Mouse (Mus musculus) stomach, embryonic 16.5 days (tissue): ENCODE results near the gene Ppm1g. TPM values are rescaled to one million over a fixed set of nuclear protein-coding genes. Genes with fewer than 3 reads are reported as not detected.

ENCODE experiments used
- ATAC-seq: fragments of 200-750 bp; cut with Nextera tagmentation; 2 replicates; pipeline ENCODE4 v1.8.0; 2017; ENCODE audit warnings: moderate number of reproducible peaks, moderate TSS enrichment; ENCODE audit not compliant: insufficient read depth, low FRiP score
- H3K27ac ChIP-seq: fragments of 300-500 bp; sonication (generic); 2 replicates; pipeline ENCODE4 v1.5.1; 2014; ENCODE audit warnings: low read length
- H3K27me3 ChIP-seq: fragments of 300-500 bp; sonication (generic); 2 replicates; pipeline ENCODE4 v1.6.1; 2014; ENCODE audit warnings: low read length, control low read depth, mixed read lengths; ENCODE audit not compliant: control insufficient read depth, insufficient read depth
- H3K36me3 ChIP-seq: fragments of 300-500 bp; sonication (generic); 2 replicates; pipeline ENCODE4 v1.6.1; 2014; ENCODE audit warnings: low read length; ENCODE audit not compliant: control insufficient read depth, insufficient read depth
- H3K4me1 ChIP-seq: fragments of 300-500 bp; sonication (generic); 2 replicates; pipeline ENCODE4 v1.6.1; 2014; ENCODE audit warnings: low read length, control low read depth, mixed read lengths; ENCODE audit not compliant: control insufficient read depth, insufficient read depth
- H3K4me2 ChIP-seq: fragments of 300-500 bp; sonication (generic); 2 replicates; pipeline ENCODE4 v1.6.1; 2014; ENCODE audit warnings: low read depth, low read length, mixed read lengths
- H3K4me3 ChIP-seq: fragments of 300-500 bp; sonication (generic); replicated peaks from 2 replicates; pipeline ENCODE4 v1.5.1; 2014; ENCODE audit warnings: mild to moderate bottlenecking, low read length
- H3K9ac ChIP-seq: fragments of 300-500 bp; sonication (generic); 2 replicates; pipeline ENCODE4 v1.6.1; 2014; ENCODE audit warnings: low read length
- H3K9me3 ChIP-seq: fragments of 300-500 bp; sonication (generic); replicated peaks from 2 replicates; pipeline ENCODE4 v1.6.1; 2016; ENCODE audit warnings: low read length, control low read depth; ENCODE audit not compliant: control insufficient read depth
- WGBS: fragments of 180-500 bp; shearing (Covaris S2); extraction: QIAGEN DNeasy Blood & Tissue Kit; methylation state at CpG from one replicate; pipeline ENCODE4 v1.1.7; 2014; 5-methylcytosine and 5-hydroxymethylcytosine counted together
- polyA plus RNA-seq: library from polyadenylated mRNA; unstranded; fragments of >200 nt; fragmentation: Nextera tagmentation; extraction: Ambion mirVana; gene quantifications from 2 replicates; pipeline ENCODE4 v1.2.1, GENCODE M21; 2015

Ppm1g gene
- polyA plus RNA-seq, 1 experiment from 2014 or later: 108 TPM

DNA sequence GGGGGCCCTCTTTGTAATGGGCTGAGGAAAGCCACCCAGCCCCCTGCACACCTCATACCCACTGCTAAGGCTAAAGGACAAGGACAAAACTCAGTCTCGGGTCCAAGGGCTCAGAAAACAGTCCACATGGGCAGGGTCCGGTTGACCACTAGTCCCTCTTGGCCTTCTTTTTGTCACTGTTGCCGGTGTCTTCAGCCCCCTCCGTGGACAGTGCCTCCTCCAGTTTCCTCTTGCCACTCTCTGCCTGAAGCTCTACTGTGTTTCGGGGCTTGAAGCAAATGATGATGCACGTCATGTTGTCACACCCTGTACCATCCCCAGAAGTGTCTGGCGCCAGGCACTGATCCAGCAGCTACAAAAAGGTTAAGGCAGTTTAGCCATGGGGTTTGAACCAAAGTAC is 17.6 kb downstream of the Ppm1g start:
- Histone ChIP-seq H3K36me3 (peaks cover 20% of the 10 kb centered on the region), H3K9ac (peak overlapping the region; percentile 81), H3K27me3 (no peaks in the 10 kb centered on the region), H3K27ac (peak overlapping the region; percentile 89), H3K4me1 (peaks cover 12% of the 10 kb centered on the region), H3K4me2 (peak overlapping the region; percentile 90), H3K9me3 (0 out of 2 replicates have a peak, but pooled peaks cover 5% of the 10 kb centered on the region), H3K4me3 (peak overlapping the region; percentile 80)
- 90% methylated on average over 7 of the region's 7 CpGs for WGBS
- ATAC-seq: no peak

DNA sequence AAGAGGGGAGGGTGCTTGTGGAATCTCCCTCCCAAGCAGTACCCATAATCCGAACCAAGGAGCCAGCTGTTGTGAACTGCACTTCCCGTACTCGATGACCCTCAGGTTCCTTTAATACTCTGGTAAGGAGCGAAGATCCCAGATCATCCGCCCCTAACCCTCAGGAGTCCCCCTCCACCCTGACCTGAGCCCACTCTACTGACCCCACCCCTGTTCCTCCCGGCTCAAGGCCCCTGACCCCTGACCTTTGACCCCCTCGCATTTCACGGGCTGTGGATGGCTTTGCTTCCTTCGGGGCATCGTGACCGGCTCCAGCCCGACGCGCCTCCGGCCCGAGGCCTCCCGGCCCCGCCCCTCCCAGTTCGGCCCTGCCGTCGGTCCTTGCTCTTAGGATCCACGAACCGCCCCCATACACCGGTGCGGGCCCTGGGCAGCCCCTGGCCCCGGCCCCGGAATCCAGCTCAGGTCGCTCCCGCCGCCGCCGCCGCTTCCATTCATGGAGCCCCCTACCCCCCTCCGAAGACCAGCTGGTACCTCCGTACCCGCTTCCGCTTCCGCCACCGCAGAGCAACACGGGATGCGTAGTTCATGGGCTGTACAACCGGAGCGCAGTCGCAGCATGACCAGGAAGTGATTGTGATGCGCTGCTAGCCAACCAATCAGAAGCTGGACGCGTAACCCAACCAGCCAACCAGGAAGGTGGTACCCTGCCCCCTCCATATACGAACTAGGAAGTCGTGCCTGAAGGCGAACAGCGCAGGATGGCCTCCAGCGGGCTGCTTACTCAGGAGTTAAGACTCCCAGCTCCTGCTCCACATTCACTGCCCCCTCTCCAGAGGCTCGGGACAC is 18.5 kb downstream of the Ppm1g start, which contains the start of gene Zfp513:
Gene Zfp513 (minus strand): TSS at position 562 of the 849 bp plus-strand sequence.
- ATAC-seq: peak; percentile 97
- under 1% methylated on average over 53 of the region's 53 CpGs for WGBS
- Histone ChIP-seq H3K4me3 (peak within 1 kb of the TSS; percentile 80), H3K4me1 (peaks cover 12% of the 10 kb centered on the region), H3K27ac (peak within 1 kb of the TSS; percentile 89), H3K27me3 (no peaks in the 10 kb centered on the region), H3K36me3 (peaks cover 25% of the 10 kb centered on the region), H3K9ac (peak within 1 kb of the TSS; percentile 90), H3K9me3 (0 out of 2 replicates have a peak, but pooled peaks cover 5% of the 10 kb centered on the region), H3K4me2 (peak within 1 kb of the TSS; percentile 90)

DNA sequence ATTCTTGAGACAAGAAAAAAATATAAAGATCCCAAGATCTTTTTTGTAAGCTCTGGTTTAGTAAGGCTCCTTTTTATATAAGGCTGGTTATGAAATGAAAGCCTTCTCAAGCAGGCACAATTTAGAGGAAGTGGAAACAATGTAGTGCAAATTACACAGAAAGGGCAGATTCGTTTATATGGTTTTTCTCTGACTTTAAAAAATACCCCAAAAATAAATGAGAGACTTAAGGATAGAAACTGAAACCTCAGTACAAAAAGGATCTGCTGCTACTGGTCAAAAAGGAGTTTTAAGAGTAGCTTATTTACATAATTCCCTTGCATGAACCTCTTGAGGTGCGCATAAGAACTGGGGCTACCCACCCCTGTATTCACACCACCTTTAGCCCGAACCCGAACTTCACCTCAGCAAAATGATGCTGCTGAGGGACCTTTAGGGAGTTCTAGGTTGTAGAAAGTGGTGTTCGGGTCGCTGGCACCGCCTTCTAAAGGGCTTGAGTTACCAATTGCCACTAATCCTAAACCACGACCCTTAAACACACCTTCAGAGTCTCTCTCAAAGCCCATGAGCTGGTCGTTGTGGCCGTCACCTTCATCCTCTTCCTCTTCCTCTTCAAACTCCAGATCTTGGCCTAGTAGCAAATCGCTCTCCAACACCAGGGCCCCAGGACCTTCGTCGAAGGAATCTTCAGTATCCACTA is 19.3 kb downstream of the Ppm1g start:
- Histone ChIP-seq H3K4me2 (peak overlapping the region; percentile 78), H3K27me3 (no peaks in the 10 kb centered on the region), H3K27ac (peak overlapping the region; percentile 83), H3K4me3 (peak overlapping the region; percentile 80), H3K9me3 (0 out of 2 replicates have a peak, but pooled peaks cover 5% of the 10 kb centered on the region), H3K36me3 (peaks cover 33% of the 10 kb centered on the region), H3K4me1 (peaks cover 12% of the 10 kb centered on the region), H3K9ac (peak overlapping the region; percentile 90)
- WGBS: 14% methylated on average over 13 of the region's 13 CpGs
- ATAC-seq: no peak

- Histone ChIP-seq H3K4me3 (no peak overlapping the region), H3K36me3 (peaks cover 39% of the 10 kb centered on the region), H3K9me3 (0 out of 2 replicates have a peak, but pooled peaks cover 5% of the 10 kb centered on the region), H3K9ac (no peak overlapping the region), H3K4me1 (peaks cover 12% of the 10 kb centered on the region), H3K27me3 (no peaks in the 10 kb centered on the region), H3K4me2 (0 out of 2 replicates have a peak overlapping the region, but pooled peaks have one; percentile 78), H3K27ac (no peak overlapping the region)
- no peak for ATAC-seq
- 88% methylated on average over 27 of the region's 27 CpGs for WGBS
Measured at GRCm38 (mm10) chr5:31200327-31200768, 20.1 kb downstream of the Ppm1g start.

DNA sequence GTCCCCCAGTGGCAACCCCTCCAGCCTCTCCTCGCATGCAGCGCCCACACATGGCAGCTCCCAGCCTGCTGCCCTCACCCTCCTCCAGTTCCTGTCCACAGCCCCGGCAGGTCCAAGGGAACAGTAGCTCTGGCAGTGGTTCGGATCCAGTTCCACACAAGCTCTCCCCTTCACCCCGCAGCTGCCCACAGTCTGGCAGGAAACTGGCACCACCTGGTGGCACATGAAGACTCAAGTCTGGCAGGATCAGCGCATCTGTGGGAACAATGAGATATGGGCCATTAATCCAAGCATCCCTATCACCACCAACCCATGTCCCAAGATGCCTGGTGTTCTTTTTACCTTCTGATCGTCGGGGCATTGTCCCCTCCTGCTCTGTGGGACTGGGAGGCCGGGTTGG is 20.6 kb downstream of the Ppm1g start:
- no peak overlapping the region for H3K27ac ChIP-seq
- H3K4me2 ChIP-seq: no peak overlapping the region
- no peak for ATAC-seq
- 78% methylated on average over 9 of the region's 9 CpGs for WGBS
- peaks cover 39% of the 10 kb centered on the region for H3K36me3 ChIP-seq
- 0 out of 2 replicates have a peak, but pooled peaks cover 5% of the 10 kb centered on the region for H3K9me3 ChIP-seq
- H3K27me3 ChIP-seq: no peaks in the 10 kb centered on the region
- H3K4me1 ChIP-seq: peaks cover 12% of the 10 kb centered on the region
- no peak overlapping the region for H3K4me3 ChIP-seq
- H3K9ac ChIP-seq: no peak overlapping the region

DNA sequence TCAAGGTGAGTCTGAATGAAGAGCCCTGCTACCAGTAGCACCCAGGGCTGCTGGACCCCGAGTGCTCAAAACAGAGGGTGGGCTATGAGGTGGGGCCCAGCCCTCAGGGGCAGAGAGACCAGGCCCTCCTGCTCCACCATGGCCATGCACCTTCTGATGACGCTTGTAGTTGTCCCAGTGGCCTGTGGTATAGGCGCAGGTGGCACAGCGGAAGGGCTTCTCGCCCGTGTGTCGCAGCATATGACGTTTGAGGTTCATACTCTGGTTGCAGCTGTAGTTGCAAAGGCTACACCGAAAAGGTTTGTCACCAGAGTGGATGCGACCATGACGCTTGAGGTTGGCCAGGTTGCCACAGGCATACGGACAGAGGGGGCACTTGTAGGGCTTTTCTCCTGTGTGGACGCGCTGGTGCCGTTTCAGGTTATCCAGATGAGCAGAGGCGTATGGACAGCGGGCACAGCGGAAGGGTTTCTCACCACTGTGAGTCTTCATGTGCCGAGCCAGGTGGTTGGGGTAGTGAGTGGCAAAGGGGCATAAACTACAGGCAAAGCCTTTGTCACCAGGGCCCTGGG is 21.1 kb downstream of the Ppm1g start:
- Histone ChIP-seq H3K4me2 (no peak overlapping the region), H3K9me3 (0 out of 2 replicates have a peak, but pooled peaks cover 5% of the 10 kb centered on the region), H3K36me3 (peaks cover 39% of the 10 kb centered on the region), H3K4me1 (peaks cover 16% of the 10 kb centered on the region), H3K4me3 (no peak overlapping the region), H3K27me3 (no peaks in the 10 kb centered on the region), H3K9ac (no peak overlapping the region), H3K27ac (no peak overlapping the region)
- WGBS: 89% methylated on average over 19 of the region's 19 CpGs
- no peak for ATAC-seq

DNA sequence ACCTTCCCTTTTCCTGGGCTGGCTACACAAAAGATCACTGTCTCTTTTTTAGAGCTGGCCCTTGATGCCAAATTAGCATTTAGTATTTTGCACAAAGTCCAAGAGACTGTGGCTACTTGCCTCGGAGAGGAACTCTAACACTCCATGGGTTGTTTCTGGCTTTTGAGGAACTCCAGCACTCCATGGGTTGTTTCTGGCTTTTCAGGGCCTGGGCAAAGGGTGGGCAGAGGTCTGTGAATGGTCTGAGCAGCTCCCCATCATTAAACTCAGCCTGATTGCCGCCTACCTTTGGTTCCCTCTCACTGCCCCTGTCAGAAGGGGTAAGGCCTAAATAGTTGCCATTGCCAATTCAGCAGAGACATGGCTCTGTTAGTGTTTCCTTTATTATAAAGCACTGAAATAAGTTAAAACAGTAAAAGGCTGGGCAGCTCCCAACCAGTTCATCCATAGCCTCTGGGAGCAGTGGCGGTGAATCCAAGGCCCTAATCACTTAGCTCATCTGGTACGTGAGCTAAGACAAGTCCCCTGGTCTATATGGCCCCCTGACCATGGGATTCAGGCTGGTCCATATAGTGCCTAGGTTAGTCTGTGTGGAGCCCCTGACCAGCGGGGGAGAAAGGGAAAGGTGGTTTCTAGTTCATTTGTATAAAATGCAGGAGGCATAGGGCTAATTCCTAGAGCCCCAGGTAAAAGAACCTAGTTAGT is 21.7 kb downstream of the Ppm1g start:
- Histone ChIP-seq H3K27ac (no peak overlapping the region), H3K9me3 (0 out of 2 replicates have a peak, but pooled peaks cover 5% of the 10 kb centered on the region), H3K27me3 (no peaks in the 10 kb centered on the region), H3K4me3 (no peak overlapping the region), H3K4me1 (peaks cover 22% of the 10 kb centered on the region), H3K4me2 (no peak overlapping the region), H3K9ac (no peak overlapping the region), H3K36me3 (peaks cover 39% of the 10 kb centered on the region)
- 81% methylated on average over 5 of the region's 5 CpGs for WGBS
- no peak for ATAC-seq

- no peak overlapping the region for H3K27ac ChIP-seq
- H3K9ac ChIP-seq: no peak overlapping the region
- 81% methylated on average over 9 of the region's 9 CpGs for WGBS
- ATAC-seq: no peak
- peaks cover 23% of the 10 kb centered on the region for H3K4me1 ChIP-seq
- no peaks in the 10 kb centered on the region for H3K27me3 ChIP-seq
- no peak overlapping the region for H3K4me2 ChIP-seq
- H3K36me3 ChIP-seq: peaks cover 39% of the 10 kb centered on the region
- 0 out of 2 replicates have a peak, but pooled peaks cover 5% of the 10 kb centered on the region for H3K9me3 ChIP-seq
- H3K4me3 ChIP-seq: no peak overlapping the region
Measured at GRCm38 (mm10) chr5:31198170-31198569, 22.3 kb downstream of the Ppm1g start.
